Mouse (Mus musculus): Measurements from ENCODE around the gene Rcn2. TPM values are rescaled to one million over a fixed set of nuclear protein-coding genes. Genes with fewer than 3 reads are reported as not detected.
"Not testable (repeated sequence)": the region's sequence is repeated elsewhere in the genome, so short reads cannot be mapped to it uniquely, and the experiment has no call there.

The Rcn2 gene
- polyA plus RNA-seq (2012; ENCODE audit: insufficient read depth, insufficient read length, missing spikeins), result 15.6 and 19.7 TPM in 2 replicates

DNA sequence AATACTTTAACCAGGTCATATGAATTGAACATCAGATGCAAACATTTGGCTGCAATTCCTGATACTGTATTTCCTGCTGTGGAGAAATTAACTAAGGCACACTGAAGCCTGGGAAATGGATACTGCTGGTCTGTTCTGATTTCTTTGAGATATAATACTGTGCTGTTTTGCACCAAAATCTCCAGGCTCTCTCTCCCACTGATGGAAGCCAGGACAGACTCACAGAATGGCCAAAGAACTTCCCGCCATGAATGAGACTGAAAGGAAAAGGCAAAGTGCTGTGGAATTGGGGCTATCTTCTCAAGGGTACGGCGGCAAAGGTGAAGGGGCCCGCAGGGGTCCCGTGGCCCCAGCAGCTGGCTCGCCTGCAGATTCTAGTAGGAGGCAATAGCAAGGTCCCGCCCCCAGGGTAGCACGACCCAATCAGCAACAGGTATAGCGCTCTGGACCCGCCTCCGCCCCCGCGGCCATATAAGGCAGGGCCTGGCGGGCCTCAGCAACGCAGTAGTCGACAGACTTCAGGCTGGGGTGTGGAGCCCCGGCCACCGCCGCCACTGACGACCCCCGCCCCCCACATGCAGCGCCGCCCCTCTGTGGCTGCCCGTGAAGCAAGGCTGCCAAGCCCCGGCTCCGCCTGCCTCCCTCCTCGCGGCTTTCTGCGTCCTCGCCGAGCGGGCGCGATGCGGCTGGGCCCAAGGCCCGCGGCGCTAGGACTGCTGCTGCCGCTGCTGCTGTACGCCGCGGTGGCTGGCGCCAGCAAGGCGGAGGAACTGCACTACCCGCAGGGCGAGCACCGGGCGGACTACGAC, at the start of gene Rcn2:
Gene Rcn2, plus strand, starts transcription at position 474 of the 809 bp plus-strand sequence.
- Histone ChIP-seq H3K27ac (replicated peaks; ENCODE audit: low read depth, low read length) (peak within 1 kb of the TSS; percentile 25; the same call in 1 of the 2 replicates), H3K4me3 (ENCODE audit: insufficient read depth, low read depth, low read length) (peak within 1 kb of the TSS; percentile 87), H3K4me1 (ENCODE audit: control insufficient read depth, insufficient read depth, insufficient read length, low read length) (no peaks in the 10 kb centered on the region)

DNA sequence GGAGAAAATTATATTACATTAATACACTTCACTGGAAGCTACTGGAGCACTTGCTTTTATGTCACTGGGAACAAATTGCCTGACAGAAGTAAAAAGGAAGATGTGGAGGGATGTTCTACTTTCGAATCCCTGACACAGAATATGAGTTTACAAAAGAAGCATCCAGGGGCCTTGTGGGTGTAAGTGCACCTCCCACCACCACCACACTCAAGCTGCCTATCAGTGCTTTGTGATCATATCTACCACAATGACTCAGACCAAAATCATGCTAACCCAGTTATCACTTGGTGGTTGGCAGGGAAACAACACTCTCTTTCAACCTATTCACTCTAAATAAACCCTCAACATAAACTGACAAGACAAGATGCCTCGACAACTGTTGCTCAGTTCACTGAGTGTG, 37.0 kb upstream of the Rcn2 start:
- not testable (repeated sequence) for H3K4me1 ChIP-seq (ENCODE audit: control insufficient read depth, insufficient read depth, insufficient read length, low read length); H3K27ac ChIP-seq (replicated peaks; ENCODE audit: low read depth, low read length); H3K4me3 ChIP-seq (ENCODE audit: insufficient read depth, low read depth, low read length)

DNA sequence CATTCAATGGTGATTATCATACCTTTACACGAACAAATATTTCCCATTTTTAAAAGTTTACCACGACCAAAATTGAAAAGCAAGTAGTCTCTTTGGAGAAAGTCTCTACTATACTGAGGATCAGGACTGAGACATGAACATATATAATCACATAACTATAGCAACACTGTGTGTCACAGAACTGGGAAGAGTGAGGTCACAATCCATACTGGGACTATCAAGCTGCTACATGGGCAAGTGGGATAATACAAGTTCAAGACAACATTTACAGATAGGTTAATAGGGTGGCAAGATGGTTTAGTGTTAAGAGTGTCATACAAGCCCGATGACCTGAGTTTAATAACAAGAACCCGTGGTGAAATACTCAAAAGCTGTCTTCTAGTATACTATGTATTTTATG, 31.2 kb upstream of the Rcn2 start, which contains the start of gene 4930563M21Rik:
Gene 4930563M21Rik, minus strand, starts transcription at position 101 of the 400 bp plus-strand sequence.
- H3K4me1 ChIP-seq (ENCODE audit: control insufficient read depth, insufficient read depth, insufficient read length, low read length), result no peaks in the 10 kb centered on the region
- H3K4me3 ChIP-seq (ENCODE audit: insufficient read depth, low read depth, low read length), result no peak within 1 kb of the TSS
- no peak within 1 kb of the TSS for H3K27ac ChIP-seq (replicated peaks; ENCODE audit: low read depth, low read length)

DNA sequence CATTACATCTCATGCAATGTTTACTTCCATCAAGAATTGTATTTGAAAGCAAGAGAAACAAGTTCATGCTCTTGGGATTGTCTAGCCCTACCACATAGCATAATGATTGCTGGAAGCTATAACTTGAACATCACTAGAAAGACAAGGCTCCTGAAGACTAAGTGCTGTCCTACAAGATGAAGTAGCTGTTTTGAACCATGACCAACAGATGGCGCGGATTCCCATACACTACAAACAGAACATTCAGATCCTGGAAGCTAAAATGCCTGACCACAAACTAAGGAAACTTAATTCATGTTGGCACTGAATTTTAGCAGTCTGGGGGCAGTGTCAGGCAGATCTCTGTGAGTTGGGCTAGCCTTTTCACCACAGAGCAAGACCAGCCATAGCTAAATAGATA, 16.9 kb upstream of the Rcn2 start:
- Histone ChIP-seq H3K27ac (replicated peaks; ENCODE audit: low read depth, low read length) (no peak overlapping the region), H3K4me3 (ENCODE audit: insufficient read depth, low read depth, low read length) (no peak overlapping the region), H3K4me1 (ENCODE audit: control insufficient read depth, insufficient read depth, insufficient read length, low read length) (no peaks in the 10 kb centered on the region)

DNA sequence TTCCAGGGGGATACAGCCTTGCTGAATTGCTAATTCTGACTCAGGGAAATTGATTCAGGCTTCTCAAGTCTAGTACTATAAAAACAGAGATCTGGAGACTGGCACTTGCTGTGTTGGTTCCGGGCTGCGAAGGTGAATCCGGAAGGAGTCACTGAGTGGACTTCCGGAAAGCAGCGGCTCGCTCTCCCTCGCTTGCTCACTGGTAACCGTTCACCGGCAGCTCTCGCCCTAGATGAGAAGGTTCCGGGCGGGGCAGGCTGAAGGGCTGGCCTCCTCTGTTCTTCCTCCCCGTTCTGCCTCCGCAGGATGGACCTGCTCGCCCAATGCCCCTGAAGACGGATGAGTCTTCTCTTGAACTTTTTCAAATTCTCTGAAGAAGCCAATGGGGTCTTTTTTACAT, 14.4 kb upstream of the Rcn2 start:
- Histone ChIP-seq H3K27ac (replicated peaks; ENCODE audit: low read depth, low read length) (no peak overlapping the region), H3K4me3 (ENCODE audit: insufficient read depth, low read depth, low read length) (no peak overlapping the region), H3K4me1 (ENCODE audit: control insufficient read depth, insufficient read depth, insufficient read length, low read length) (no peaks in the 10 kb centered on the region)

DNA sequence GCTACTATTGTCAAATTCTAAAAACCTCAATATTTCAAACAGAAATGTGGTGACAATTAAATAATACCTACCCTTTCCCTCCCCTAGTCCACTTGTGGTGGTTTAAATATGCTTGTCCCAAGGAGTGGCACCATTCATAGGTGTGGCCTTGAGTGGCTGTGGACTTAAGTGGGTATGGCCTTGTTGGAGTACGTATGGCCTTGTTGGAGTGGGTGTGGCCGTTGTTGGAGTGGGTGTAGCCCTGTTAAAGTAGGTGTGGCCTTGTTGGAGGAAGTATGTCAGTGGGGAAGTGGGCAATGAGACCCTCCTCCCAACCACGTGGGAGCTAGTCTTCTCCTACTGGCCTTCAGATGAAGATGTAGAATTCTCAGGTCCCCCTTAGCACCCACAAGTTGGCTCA, 9.4 kb upstream of the Rcn2 start:
- Histone ChIP-seq H3K4me1 (ENCODE audit: control insufficient read depth, insufficient read depth, insufficient read length, low read length) (no peaks in the 10 kb centered on the region), H3K4me3 (ENCODE audit: insufficient read depth, low read depth, low read length) (no peak overlapping the region), H3K27ac (replicated peaks; ENCODE audit: low read depth, low read length) (no peak overlapping the region)

DNA sequence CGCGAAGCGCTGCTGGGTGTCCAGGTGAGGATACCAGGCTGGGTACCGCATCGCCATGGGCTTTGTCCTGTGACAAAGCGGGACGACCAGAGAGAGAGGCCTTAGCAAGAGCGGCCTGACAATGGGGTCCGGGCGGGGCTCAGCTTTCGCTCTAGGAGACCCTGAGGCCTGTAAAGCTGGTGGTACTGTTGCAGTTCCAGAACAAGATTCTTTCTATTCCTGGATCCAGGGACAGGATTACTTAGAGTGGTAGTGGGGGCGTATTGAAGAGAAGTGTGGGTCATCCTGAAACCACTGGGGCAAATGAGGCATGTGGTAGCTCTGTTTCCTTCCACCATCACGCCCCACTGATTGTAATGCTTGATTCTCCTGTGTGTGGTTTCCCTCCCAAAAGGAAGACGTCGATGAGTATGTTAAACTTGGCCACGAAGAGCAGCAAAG, 556 bp downstream of the Rcn2 start:
- Histone ChIP-seq H3K4me3 (ENCODE audit: insufficient read depth, low read depth, low read length) (peak overlapping the region; percentile 87), H3K27ac (replicated peaks; ENCODE audit: low read depth, low read length) (peak overlapping the region; percentile 25; the same call in 1 of the 2 replicates), H3K4me1 (ENCODE audit: control insufficient read depth, insufficient read depth, insufficient read length, low read length) (no peaks in the 10 kb centered on the region)

DNA sequence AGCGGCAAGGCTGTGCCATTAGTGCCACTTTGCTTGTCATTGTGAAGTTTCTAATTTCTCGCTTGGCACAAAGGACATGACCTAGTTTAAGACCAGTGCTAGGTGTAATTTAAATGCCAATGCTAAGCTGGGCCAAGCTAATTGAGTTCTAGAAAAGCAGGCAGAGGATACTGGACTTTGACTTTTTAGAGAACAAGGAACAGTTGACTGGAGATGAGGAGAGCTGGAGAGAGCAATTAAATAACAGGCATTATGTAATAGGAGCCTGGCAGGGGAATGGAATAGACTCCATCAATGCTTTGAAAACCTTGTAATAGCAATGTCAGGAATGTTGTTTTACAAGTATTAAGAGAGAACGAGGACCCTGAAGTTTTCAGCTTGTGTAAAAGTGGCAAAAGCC, 12.2 kb downstream of the Rcn2 start:
- H3K4me3 ChIP-seq (ENCODE audit: insufficient read depth, low read depth, low read length), result no peak overlapping the region
- no peaks in the 10 kb centered on the region for H3K4me1 ChIP-seq (ENCODE audit: control insufficient read depth, insufficient read depth, insufficient read length, low read length)
- no peak overlapping the region for H3K27ac ChIP-seq (replicated peaks; ENCODE audit: low read depth, low read length)

DNA sequence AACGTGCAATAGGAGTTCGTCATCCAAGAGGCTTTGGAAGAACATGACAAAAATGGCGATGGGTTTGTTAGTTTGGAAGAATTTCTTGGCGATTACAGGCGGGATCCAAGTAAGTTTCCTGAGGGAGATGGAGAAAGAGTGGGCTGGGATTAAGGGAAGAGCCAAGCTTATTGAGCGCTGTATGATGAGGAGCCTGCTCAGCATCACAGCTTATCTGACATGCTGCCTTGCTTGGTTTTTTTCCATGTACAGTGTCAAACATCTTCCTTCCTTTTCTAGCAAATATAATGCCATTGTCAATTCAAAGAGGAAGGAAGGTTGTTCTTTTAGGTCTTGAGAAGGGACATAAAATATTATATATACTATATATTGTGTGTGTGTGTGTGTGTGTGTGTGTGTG, 14.5 kb downstream of the Rcn2 start:
- H3K4me1 ChIP-seq (ENCODE audit: control insufficient read depth, insufficient read depth, insufficient read length, low read length), result no peaks in the 10 kb centered on the region
- H3K27ac ChIP-seq (replicated peaks; ENCODE audit: low read depth, low read length), result no peak overlapping the region
- H3K4me3 ChIP-seq (ENCODE audit: insufficient read depth, low read depth, low read length), result no peak overlapping the region

DNA sequence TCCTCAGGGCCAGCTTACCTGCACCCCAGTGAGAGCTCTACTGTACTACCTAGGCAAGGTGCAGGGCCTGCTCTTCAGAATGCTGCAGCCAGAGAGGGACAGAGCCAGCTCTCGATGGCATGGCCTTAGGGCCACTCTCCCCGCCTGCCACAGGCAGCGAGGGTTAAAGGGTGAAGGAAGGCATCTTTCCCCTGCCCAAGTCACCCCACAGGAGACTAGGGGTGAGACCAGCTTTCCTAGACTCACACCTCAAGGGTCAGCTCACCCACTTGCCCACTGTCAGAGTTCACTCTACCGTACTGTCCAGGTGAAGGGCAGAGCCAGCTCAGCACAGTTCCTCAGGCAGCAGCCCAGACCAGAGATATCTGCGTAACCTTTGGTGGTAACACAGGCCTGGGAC, 20.7 kb downstream of the Rcn2 start:
- Histone ChIP-seq H3K27ac (replicated peaks; ENCODE audit: low read depth, low read length) (no peak overlapping the region), H3K4me3 (ENCODE audit: insufficient read depth, low read depth, low read length) (no peak overlapping the region), H3K4me1 (ENCODE audit: control insufficient read depth, insufficient read depth, insufficient read length, low read length) (no peaks in the 10 kb centered on the region)

DNA sequence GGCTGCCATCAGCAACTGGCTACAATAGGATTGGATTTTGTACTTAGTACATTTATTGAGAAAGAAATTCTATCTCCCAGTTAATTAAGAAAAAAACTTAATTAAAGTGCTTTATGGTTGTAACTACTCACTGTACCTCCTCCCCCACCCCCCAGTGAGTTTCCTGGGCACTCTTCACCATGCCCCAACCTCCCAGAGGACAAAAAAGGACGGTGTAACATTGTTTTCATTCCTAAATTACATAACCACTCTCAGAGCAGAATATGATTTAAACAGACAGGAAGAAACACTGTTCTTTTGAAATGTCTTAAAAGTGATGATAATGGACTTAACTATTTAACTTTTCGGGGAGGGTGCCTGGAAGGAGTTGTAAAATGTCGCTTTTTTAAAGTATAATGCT, 23.4 kb downstream of the Rcn2 start:
- Histone ChIP-seq H3K4me1 (ENCODE audit: control insufficient read depth, insufficient read depth, insufficient read length, low read length) (no peaks in the 10 kb centered on the region), H3K27ac (replicated peaks; ENCODE audit: low read depth, low read length) (no peak overlapping the region), H3K4me3 (ENCODE audit: insufficient read depth, low read depth, low read length) (no peak overlapping the region)

DNA sequence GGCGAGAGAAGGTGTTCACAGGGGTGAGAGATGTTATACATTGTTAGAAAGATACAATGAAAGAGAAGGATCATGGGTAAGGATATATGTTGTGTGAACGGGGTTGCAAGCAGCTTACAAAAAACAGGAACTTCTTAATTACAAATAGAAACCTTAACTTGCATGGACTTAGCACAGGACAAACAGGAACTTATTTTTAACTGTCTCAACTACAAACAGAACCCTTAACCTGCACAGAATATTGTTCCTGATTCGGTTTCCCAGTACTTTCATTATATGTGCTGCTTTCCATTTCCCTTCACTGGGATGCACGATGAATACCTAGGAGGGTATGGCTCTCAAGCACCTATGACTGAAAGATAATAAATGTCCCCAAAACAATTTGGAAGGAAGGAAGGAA, 26.3 kb downstream of the Rcn2 start:
- no peaks in the 10 kb centered on the region for H3K4me1 ChIP-seq (ENCODE audit: control insufficient read depth, insufficient read depth, insufficient read length, low read length)
- H3K4me3 ChIP-seq (ENCODE audit: insufficient read depth, low read depth, low read length), result no peak overlapping the region
- H3K27ac ChIP-seq (replicated peaks; ENCODE audit: low read depth, low read length), result no peak overlapping the region

DNA sequence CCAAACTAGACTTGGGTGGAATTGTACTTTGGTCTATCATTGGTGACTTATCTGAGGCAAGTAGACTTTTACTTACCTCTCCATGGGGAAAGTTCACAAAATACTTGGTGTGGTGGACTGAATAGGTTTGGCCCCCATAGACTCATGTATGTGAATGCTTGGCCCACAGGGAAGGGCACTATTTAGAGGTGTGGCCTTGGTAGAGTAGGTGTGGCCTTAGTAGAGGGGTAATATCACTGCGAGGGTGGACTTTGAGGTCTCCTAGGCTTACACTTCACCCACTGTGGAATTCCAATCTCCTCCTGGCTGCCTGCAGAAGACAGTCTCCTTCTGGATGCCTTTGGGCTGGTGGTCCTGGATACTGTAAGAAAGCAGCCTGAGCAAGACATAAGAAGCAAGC, 27.0 kb downstream of the Rcn2 start:
- no peak overlapping the region for H3K27ac ChIP-seq (replicated peaks; ENCODE audit: low read depth, low read length)
- no peaks in the 10 kb centered on the region for H3K4me1 ChIP-seq (ENCODE audit: control insufficient read depth, insufficient read depth, insufficient read length, low read length)
- H3K4me3 ChIP-seq (ENCODE audit: insufficient read depth, low read depth, low read length), result no peak overlapping the region

DNA sequence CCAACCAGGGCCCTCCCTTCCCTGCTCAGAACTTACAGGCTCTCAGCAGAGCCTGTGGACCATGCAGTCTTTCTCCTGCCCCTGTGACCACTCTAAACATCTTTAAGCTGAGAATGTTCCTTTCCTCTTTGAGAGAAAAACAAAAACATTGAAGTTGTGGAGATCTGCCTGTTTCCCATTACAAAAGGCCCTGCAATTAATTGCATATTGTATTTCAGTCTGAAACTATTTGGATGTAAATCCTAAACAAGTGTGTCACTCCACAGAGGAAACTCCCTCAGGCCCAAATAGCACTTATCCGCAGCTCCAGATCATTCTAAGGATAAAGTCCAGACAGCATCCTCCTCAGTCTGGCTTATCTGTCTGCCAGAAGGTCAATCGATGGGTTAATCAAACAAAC, 31.2 kb downstream of the Rcn2 start:
- Histone ChIP-seq H3K4me1 (ENCODE audit: control insufficient read depth, insufficient read depth, insufficient read length, low read length) (peaks cover 5% of the 10 kb centered on the region; the same call in 1 of the 2 replicates), H3K4me3 (ENCODE audit: insufficient read depth, low read depth, low read length) (no peak overlapping the region), H3K27ac (replicated peaks; ENCODE audit: low read depth, low read length) (no peak overlapping the region)

DNA sequence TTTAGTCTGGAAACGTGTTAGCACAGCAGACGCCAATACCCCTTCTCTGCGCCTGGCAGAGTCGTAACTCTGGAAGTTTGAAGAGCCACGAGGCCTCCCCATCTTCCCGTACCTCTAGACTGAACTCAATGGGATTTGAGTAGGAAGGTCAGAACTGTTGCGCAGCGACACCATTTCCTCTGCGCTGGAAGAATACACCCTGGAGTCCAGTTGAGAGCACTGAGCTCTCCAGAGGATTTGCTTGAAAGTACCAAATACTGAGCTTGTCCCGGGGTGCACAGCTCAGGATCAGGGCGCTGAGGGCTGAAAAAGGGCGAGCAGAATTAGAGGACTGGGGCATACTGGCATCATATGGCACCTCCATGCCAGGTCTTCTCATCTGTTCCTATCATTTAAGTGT, 33.2 kb downstream of the Rcn2 start:
- Histone ChIP-seq H3K4me1 (ENCODE audit: control insufficient read depth, insufficient read depth, insufficient read length, low read length) (peaks cover 5% of the 10 kb centered on the region; the same call in 1 of the 2 replicates), H3K4me3 (ENCODE audit: insufficient read depth, low read depth, low read length) (no peak overlapping the region), H3K27ac (replicated peaks; ENCODE audit: low read depth, low read length) (peak overlapping the region; percentile 88)

DNA sequence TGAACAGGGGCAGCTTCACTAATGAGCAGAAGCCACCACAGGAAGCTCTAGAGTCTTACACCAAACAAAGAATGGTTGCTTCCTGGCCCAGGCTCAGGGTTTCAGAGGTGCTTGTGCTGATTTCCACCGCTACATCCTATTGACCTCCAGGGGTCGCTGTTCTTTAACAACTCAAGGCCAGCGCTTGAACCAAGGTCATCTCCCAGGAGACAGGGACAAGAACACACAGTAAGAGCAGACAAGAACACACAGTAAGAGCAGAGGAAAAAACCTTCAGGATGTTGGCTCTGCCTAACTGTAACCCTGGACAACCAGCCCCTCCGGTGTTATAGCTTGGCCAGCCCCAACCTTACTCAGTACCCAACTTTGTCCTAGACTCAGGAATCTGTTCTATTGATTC, 33.6 kb downstream of the Rcn2 start:
- peak overlapping the region; percentile 88 for H3K27ac ChIP-seq (replicated peaks; ENCODE audit: low read depth, low read length)
- no peak overlapping the region for H3K4me3 ChIP-seq (ENCODE audit: insufficient read depth, low read depth, low read length)
- peaks cover 5% of the 10 kb centered on the region; the same call in 1 of the 2 replicates for H3K4me1 ChIP-seq (ENCODE audit: control insufficient read depth, insufficient read depth, insufficient read length, low read length)

All from brown adipose tissue, adult 24 weeks (tissue).